Mouse (Mus musculus): ENCODE data around the gene Nrd1. TPM values are rescaled to one million over a fixed set of nuclear protein-coding genes. Genes with fewer than 3 reads are reported as not detected.
A peak's percentile ranks its signal among the peaks of the same experiment; 100 is the strongest.

The Nrd1 gene
- total RNA-seq, 2 experiments from 2014 or later = 137 to 158 TPM

DNA sequence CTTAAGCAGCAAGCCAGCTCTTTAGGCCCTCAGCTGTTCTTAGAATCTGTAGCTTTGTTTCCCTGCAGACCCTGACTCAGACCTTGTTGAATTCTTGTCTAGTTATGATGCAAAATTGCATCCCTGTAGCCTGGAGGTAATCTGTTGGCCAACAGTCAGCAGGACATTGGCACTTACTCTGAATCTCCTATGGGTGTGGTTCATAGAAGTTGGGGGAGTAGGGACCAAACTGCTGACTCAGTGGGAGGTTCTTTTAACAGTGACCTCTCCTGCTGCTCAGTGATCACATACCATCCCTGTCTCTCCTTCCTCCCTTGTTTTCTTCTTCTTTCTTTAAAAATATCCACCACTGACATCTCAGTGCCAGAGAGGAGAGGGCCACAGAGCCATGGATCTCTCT lies 10.4 kb upstream of the Nrd1 start:
- intact Hi-C loops (cut with DNase I) = no loop called here
- no peak overlapping the region for H3K4me3 ChIP-seq
- TF ChIP-seq CTCF (IDR thresholded peaks at IDR 0.05) = no peak
- no peak overlapping the region for H3K27ac ChIP-seq
- DNase-seq (ENCODE audit: extremely low spot score in 1 of 2, low spot score in 2 of 2) = no peak

DNA sequence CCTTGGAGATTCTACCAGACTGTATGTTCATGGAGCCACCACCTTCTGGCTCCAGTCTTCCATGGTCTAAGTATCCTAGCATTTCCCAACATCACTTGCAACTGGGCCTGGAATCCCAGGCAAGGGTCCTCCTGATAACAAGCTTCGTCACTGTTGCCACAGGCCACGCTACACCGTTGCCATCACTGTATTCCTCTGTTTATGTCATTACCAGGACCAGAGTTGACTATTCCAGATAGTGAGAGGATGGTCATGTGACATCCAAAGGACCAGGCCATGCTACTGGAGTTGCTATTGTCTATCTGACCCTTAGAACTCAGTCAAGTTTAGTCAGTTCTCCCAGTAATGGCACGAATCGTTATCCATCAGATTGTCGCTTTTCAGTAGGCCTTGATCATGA lies 9.9 kb upstream of the Nrd1 start:
- no peak for DNase-seq (ENCODE audit: extremely low spot score in 1 of 2, low spot score in 2 of 2)
- no peak overlapping the region for H3K27ac ChIP-seq
- no peak for TF ChIP-seq CTCF (IDR thresholded peaks at IDR 0.05)
- intact Hi-C loops (cut with DNase I) = no loop called here
- H3K4me3 ChIP-seq = no peak overlapping the region

GRCm38 (mm10) chr4:108991811-108992210 lies 8.6 kb upstream of the Nrd1 start:
- H3K4me3 ChIP-seq = no peak overlapping the region
- intact Hi-C loops (cut with DNase I) = no loop called here
- H3K27ac ChIP-seq = no peak overlapping the region
- no peak for TF ChIP-seq CTCF (IDR thresholded peaks at IDR 0.05)
- DNase-seq (ENCODE audit: extremely low spot score in 1 of 2, low spot score in 2 of 2) = no peak

DNA sequence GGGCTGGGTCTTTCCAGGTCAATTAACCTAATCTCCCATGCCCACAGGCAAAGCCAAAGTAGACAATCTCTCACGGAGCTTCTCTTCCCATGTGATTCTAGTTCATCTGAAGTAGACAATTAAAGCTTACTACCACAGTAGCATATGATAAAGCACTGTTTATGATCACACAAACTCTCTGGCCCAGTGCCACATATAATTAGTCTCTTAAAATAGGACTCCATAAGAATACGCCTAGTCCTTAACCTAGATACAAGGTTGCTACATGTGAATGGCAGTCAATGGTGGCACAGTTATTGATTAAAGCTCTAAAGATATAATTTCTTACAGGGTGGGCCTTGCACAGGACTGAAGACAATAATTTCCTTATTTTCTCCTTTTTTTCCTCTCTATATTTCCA lies 7.5 kb upstream of the Nrd1 start:
- no peak overlapping the region for H3K27ac ChIP-seq
- DNase-seq (ENCODE audit: extremely low spot score in 1 of 2, low spot score in 2 of 2) = no peak

GRCm38 (mm10) chr4:109000961-109001360 lies 506 bp downstream of the Nrd1 start:
- intact Hi-C loops (cut with DNase I) = no loop called here
- peak overlapping the region; percentile 58 for H3K4me3 ChIP-seq
- DNase-seq (ENCODE audit: extremely low spot score in 1 of 2, low spot score in 2 of 2) = no peak
- H3K27ac ChIP-seq = peak overlapping the region; percentile 92
- TF ChIP-seq CTCF (IDR thresholded peaks at IDR 0.05) = no peak

More for the DNA sequence above, 7.5 kb upstream of the Nrd1 start:
- intact Hi-C loops (cut with DNase I) = no loop called here
- no peak for TF ChIP-seq CTCF (IDR thresholded peaks at IDR 0.05)
- H3K4me3 ChIP-seq = no peak overlapping the region

DNA sequence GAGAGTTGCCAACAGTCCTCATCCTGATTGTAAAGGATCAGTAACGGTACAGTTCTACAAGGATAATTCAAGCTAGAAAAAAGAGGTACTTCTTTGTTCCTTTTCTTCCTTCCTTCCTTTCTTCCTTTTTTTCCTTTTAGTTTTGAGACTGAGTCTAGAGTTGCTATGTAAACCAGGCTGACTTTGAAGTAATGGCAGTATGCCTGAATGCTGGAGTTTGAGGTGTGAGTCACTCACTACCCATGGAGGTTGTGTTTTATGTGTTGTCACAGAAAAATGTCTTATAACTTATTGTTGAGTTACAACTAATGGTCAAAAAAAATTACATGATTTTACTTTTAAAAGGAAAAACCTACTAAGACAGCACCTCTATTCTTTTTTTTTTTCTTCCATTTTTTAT lies 7.6 kb downstream of the Nrd1 start:
- no peak for DNase-seq (ENCODE audit: extremely low spot score in 1 of 2, low spot score in 2 of 2)
- Histone ChIP-seq H3K27ac (no peak overlapping the region), H3K4me3 (no peak overlapping the region)
- intact Hi-C loops (cut with DNase I) = no loop called here
- no peak for TF ChIP-seq CTCF (IDR thresholded peaks at IDR 0.05)

DNA sequence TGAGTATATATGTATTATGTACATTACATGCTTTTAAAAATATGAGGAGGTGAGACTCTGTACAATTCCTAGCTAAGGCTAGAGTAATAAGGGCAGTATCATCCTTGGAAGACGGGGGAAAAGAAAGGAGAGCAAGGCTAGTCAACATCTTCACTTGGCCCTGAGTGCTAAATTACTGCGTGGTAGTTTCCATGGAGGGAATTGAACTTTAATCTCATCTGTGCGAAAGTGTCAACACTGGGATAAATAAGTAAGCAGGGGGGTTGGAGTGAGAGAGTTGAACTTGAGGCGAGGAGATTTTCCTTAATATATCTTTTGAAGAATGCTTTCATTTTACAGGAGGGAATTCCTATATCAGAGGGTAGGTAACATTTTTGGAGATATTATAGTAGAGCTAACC lies 13.6 kb downstream of the Nrd1 start:
- intact Hi-C loops (cut with DNase I) = no loop called here
- DNase-seq (ENCODE audit: extremely low spot score in 1 of 2, low spot score in 2 of 2) = no peak
- Histone ChIP-seq H3K27ac (no peak overlapping the region), H3K4me3 (no peak overlapping the region)
- TF ChIP-seq CTCF (IDR thresholded peaks at IDR 0.05) = no peak

DNA sequence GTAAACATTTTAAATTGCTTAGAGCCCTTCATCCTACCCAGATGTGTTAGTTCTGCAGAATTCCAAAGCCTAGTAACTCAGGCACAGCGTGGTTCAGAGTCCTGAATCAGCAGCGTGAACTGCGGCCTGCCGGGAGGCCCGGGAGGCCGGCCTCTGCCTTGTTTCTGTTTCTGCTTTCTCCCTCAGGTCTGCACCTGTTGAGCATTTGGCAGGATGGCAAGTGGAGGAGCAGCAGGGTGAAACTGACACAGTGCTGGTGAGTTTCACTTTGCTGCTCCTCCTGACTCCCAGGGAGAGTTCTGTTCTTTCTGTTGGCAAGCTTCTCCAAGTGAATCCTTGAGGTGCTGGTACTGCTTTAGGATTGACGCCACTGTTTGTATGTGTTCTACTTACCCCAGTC lies 17.0 kb downstream of the Nrd1 start:
- no peak for TF ChIP-seq CTCF (IDR thresholded peaks at IDR 0.05)
- H3K4me3 ChIP-seq = no peak overlapping the region
- intact Hi-C loops (cut with DNase I) = no loop called here
- no peak overlapping the region for H3K27ac ChIP-seq
- DNase-seq (ENCODE audit: extremely low spot score in 1 of 2, low spot score in 2 of 2) = no peak

GRCm38 (mm10) chr4:109019301-109019700 lies 18.8 kb downstream of the Nrd1 start:
- intact Hi-C loops (cut with DNase I) = no loop called here
- DNase-seq (ENCODE audit: extremely low spot score in 1 of 2, low spot score in 2 of 2) = no peak
- no peak overlapping the region for H3K4me3 ChIP-seq
- no peak overlapping the region for H3K27ac ChIP-seq
- no peak for TF ChIP-seq CTCF (IDR thresholded peaks at IDR 0.05)

- DNase-seq (ENCODE audit: extremely low spot score in 1 of 2, low spot score in 2 of 2) = no peak
- H3K27ac ChIP-seq = no peak overlapping the region
- H3K4me3 ChIP-seq = no peak overlapping the region
- intact Hi-C loops (cut with DNase I) = no loop called here
- no peak for TF ChIP-seq CTCF (IDR thresholded peaks at IDR 0.05)
These were observed 21.5 kb downstream of the Nrd1 start for GRCm38 (mm10) chr4:109021976-109022375.

GRCm38 (mm10) chr4:109025061-109025460 lies 24.6 kb downstream of the Nrd1 start:
- no peak for DNase-seq (ENCODE audit: extremely low spot score in 1 of 2, low spot score in 2 of 2)
- intact Hi-C loops (cut with DNase I) = no loop called here
- TF ChIP-seq CTCF (IDR thresholded peaks at IDR 0.05) = no peak
- Histone ChIP-seq H3K4me3 (no peak overlapping the region), H3K27ac (no peak overlapping the region)

DNA sequence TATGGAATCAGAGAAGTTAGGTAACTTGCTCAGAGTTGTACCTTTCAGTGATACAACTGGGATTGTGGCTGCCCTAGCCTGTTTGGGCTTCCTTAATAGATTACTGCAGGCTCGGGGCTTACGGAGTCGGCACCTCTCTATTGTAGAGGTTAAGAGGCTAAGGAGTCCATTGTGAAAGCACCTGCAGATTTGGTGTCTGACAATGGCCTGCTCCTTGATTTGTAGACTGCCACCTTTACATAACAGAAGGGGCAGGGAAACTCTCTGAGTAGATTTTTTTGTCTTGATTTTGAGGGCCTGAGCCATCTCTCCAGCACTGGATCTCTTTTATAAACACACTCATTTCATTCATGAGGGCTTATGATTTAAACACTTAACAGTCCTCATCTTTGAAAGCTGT lies 26.1 kb downstream of the Nrd1 start:
- intact Hi-C loops (cut with DNase I) = no loop called here
- H3K27ac ChIP-seq = peak overlapping the region; percentile 9; the same call in 1 of the 2 replicates

GRCm38 (mm10) chr4:109029857-109030256 lies 29.4 kb downstream of the Nrd1 start:
- intact Hi-C loops (cut with DNase I) = no loop called here
- H3K27ac ChIP-seq = no peak overlapping the region
- no peak for TF ChIP-seq CTCF (IDR thresholded peaks at IDR 0.05)
- DNase-seq (ENCODE audit: extremely low spot score in 1 of 2, low spot score in 2 of 2) = no peak
- H3K4me3 ChIP-seq = no peak overlapping the region

More for the DNA sequence above, 26.1 kb downstream of the Nrd1 start:
- no peak overlapping the region for H3K4me3 ChIP-seq
- no peak for DNase-seq (ENCODE audit: extremely low spot score in 1 of 2, low spot score in 2 of 2)
- TF ChIP-seq CTCF (IDR thresholded peaks at IDR 0.05) = no peak

DNA sequence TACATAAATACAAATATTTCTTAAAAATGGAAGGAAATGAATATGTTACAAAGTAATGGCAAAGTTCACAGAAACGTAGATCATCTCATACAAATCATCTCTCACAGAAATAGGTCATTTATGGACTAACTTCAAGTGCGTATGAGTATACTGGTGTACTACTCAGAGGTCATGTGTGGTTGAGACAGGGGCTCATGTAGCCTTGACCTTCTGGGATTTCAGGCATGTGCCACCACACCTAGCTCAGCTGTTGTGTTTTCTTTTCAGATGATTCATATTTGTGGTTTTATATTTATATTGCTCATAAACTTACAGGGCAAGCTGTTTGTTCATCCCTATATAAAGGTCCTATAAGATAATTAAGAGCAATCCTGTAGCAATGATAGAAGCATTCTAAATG lies 29.8 kb downstream of the Nrd1 start:
- no peak overlapping the region for H3K27ac ChIP-seq
- no peak overlapping the region for H3K4me3 ChIP-seq
- TF ChIP-seq CTCF (IDR thresholded peaks at IDR 0.05) = no peak
- no peak for DNase-seq (ENCODE audit: extremely low spot score in 1 of 2, low spot score in 2 of 2)
- intact Hi-C loops (cut with DNase I) = no loop called here

Data from left cerebral cortex, adult 2 months (tissue).